Mouse (Mus musculus) left cerebral cortex, postnatal 36 days (tissue): ENCODE measurements at regions not wholly inside any gene's neighbourhood (a gene's known extent, or its start where the extent isn't known, plus 50 kb on each side); places are given as distances from the start of the nearest gene placed in this dataset.
A peak's percentile ranks its signal among the peaks of the same experiment; 100 is the strongest.
"Not testable (repeated sequence)": the region's sequence is repeated elsewhere in the genome, so short reads cannot be mapped to it uniquely, and the experiment has no call there.

ENCODE experiments used
- DNase-seq, 2 experiments: peaks; one replicate each; pipeline ENCODE4 v3.0.0; 2021 to 2022; ENCODE audit warnings: low spot score in 2 of 2, mixed read lengths in 1 of 2
- intact Hi-C: fragments of 180-260 bp; cut with DNase I; formaldehyde crosslinking; loops from one replicate; pipeline ENCODE4 v1.15.1; 2025

GRCm38 (mm10) chr4:4556126-4556525 lies 237.0 kb downstream of the Impad1 start:
- DNase-seq: no peak
- intact Hi-C loops: no loop called here

GRCm38 (mm10) chr4:4550301-4550700 lies 242.9 kb downstream of the Impad1 start:
- intact Hi-C loops: no loop called here
- DNase-seq: no peak

- no peak for DNase-seq
- intact Hi-C loops: no loop called here
Observed at GRCm38 (mm10) chr4:4549893-4550292, 243.3 kb downstream of the Impad1 start.

GRCm38 (mm10) chr4:4537172-4537753 lies 255.9 kb downstream of the Impad1 start:
- no peak for DNase-seq
- intact Hi-C loops: no loop called here

- intact Hi-C loops: no loop called here
- DNase-seq: no peak
Observed at GRCm38 (mm10) chr4:4532196-4532595, 261.0 kb downstream of the Impad1 start.

GRCm38 (mm10) chr4:4528311-4528710 lies 264.8 kb downstream of the Impad1 start:
- DNase-seq: no peak
- intact Hi-C loops: no loop called here

GRCm38 (mm10) chr4:4521757-4522156 lies 271.4 kb downstream of the Impad1 start:
- DNase-seq: no peak
- intact Hi-C loops: no loop called here

- intact Hi-C loops: no loop called here
- no peak for DNase-seq
Observed at GRCm38 (mm10) chr4:4518741-4519140, 274.4 kb downstream of the Impad1 start.

GRCm38 (mm10) chr4:4513351-4513750 lies 279.8 kb downstream of the Impad1 start:
- no peak for DNase-seq
- intact Hi-C loops: no loop called here

GRCm38 (mm10) chr4:4510180-4510920 lies 282.8 kb downstream of the Impad1 start:
- intact Hi-C loops: no loop called here
- DNase-seq: no peak

GRCm38 (mm10) chr4:4509296-4509695 lies 283.9 kb downstream of the Impad1 start:
- intact Hi-C loops: no loop called here
- DNase-seq: no peak

GRCm38 (mm10) chr4:4497199-4497598 lies 296.0 kb downstream of the Impad1 start:
- intact Hi-C loops: no loop called here
- DNase-seq: no peak

GRCm38 (mm10) chr4:4496181-4496580 lies 297.0 kb downstream of the Impad1 start:
- DNase-seq: no peak
- intact Hi-C loops: no loop called here

GRCm38 (mm10) chr4:4465169-4465714 lies 327.9 kb downstream of the Impad1 start:
- DNase-seq: no peak

GRCm38 (mm10) chr4:4464130-4464700 lies 328.9 kb downstream of the Impad1 start:
- DNase-seq: no peak
- intact Hi-C loops: no loop called here

More at GRCm38 (mm10) chr4:4465169-4465714, 327.9 kb downstream of the Impad1 start:
- intact Hi-C loops: no loop called here

- DNase-seq: no peak
- intact Hi-C loops: loop anchor here (10.0 kb wide), 1 partner anchor 256 kb away; no protein-coding TSS in a partner anchor
Observed at GRCm38 (mm10) chr4:4459258-4459657, 333.9 kb downstream of the Impad1 start.

- intact Hi-C loops: loop anchor here (10.0 kb wide), 1 partner anchor 265 kb away; no protein-coding TSS in a partner anchor
- DNase-seq: no peak
Observed at GRCm38 (mm10) chr4:4450104-4450503, 343.1 kb downstream of the Impad1 start.

- intact Hi-C loops: no loop called here
- DNase-seq: peak in 1 of 2 experiments; percentile 27
Observed at GRCm38 (mm10) chr4:4442650-4443049, 350.5 kb downstream of the Impad1 start.

GRCm38 (mm10) chr4:4437559-4437958 lies 355.6 kb downstream of the Impad1 start:
- intact Hi-C loops: no loop called here

GRCm38 (mm10) chr4:4424526-4424925 lies 347.2 kb upstream of the Sdr16c6 start:
- DNase-seq: not testable (repeated sequence)

More at GRCm38 (mm10) chr4:4437559-4437958, 355.6 kb downstream of the Impad1 start:
- no peak for DNase-seq

GRCm38 (mm10) chr4:4403812-4404211 lies 326.5 kb upstream of the Sdr16c6 start:
- intact Hi-C loops: no loop called here

More at GRCm38 (mm10) chr4:4424526-4424925, 347.2 kb upstream of the Sdr16c6 start:
- intact Hi-C loops: not testable (repeated sequence)

More at GRCm38 (mm10) chr4:4403812-4404211, 326.5 kb upstream of the Sdr16c6 start:
- no peak for DNase-seq
